8 mouse cellular contexts compared by ENCODE assay signal in genomic region chr11:81534686-81535085, GRCm38 (mm10).
A peak's percentile ranks its signal among the peaks of the same experiment; 100 is the strongest.
DNase-seq lines count a peak whose midpoint lies in the region; ATAC-seq and TF ChIP-seq lines count a peak whose summit lies in the region.

No protein-coding gene starts in this region.

- no peak overlapping the region for H3K4me3 ChIP-seq in forebrain, postnatal 0 days (ENCODE audit: low read depth, low read length)
- H3K4me3 ChIP-seq in forebrain, embryonic 15.5 days = no peak overlapping the region

- WGBS in forebrain, postnatal 0 days = 9% methylated on average over 5 of the region's 5 CpGs
- 12% methylated on average over 5 of the region's 5 CpGs for WGBS in forebrain, embryonic 15.5 days

- peak; percentile 72 for DNase-seq in forebrain, postnatal 0 days
- peak; percentile 30 to 40 for DNase-seq in B cell, adult 2 months
- DNase-seq in c-Kit-negative CD71-positive TER-119-positive erythroid progenitor cells, embryonic 14.5 days (ENCODE audit: low read depth, low spot score) = peak; percentile 4
- DNase-seq in fibroblast of lung, adult 2 months (ENCODE audit: low read depth) = peak; percentile 11
- DNase-seq in kidney, postnatal 36 days = peak; percentile 36 to 75
- peak; percentile 60 for DNase-seq in lung, postnatal 36 days
- DNase-seq in thymus, postnatal 25 days = peak; percentile 7

- no peaks in the 10 kb centered on the region for H3K9me3 ChIP-seq in forebrain, postnatal 0 days (ENCODE audit: low read length)
- H3K9me3 ChIP-seq in forebrain, embryonic 15.5 days = no peaks in the 10 kb centered on the region

- H3K27ac ChIP-seq in forebrain, postnatal 0 days (ENCODE audit: low read depth, low read length) = no peak overlapping the region
- H3K27ac ChIP-seq in forebrain, embryonic 15.5 days (replicated peaks) = no peak overlapping the region

- no peaks in the 10 kb centered on the region for H3K36me3 ChIP-seq in forebrain, postnatal 0 days (ENCODE audit: insufficient read depth)
- no peaks in the 10 kb centered on the region for H3K36me3 ChIP-seq in forebrain, embryonic 15.5 days

- no peak overlapping the region for H3K4me2 ChIP-seq in forebrain, postnatal 0 days (ENCODE audit: low read depth)
- no peak overlapping the region for H3K4me2 ChIP-seq in forebrain, embryonic 15.5 days (replicated peaks)

- no peaks in the 10 kb centered on the region for H3K27me3 ChIP-seq in forebrain, postnatal 0 days (ENCODE audit: insufficient read depth, low read length)
- no peaks in the 10 kb centered on the region for H3K27me3 ChIP-seq in forebrain, embryonic 15.5 days

- TF ChIP-seq CTCF in forebrain, postnatal 0 days (IDR thresholded peaks at IDR 0.05; ENCODE audit: low read depth) = peak; percentile 86

- no peak for ATAC-seq in forebrain, postnatal 0 days
- no peak for ATAC-seq in forebrain, embryonic 15.5 days (replicated peaks)

- H3K4me1 ChIP-seq in forebrain, postnatal 0 days (ENCODE audit: insufficient read depth) = peaks cover 3% of the 10 kb centered on the region; the same call in 1 of the 2 replicates
- peaks cover 15% of the 10 kb centered on the region for H3K4me1 ChIP-seq in forebrain, embryonic 15.5 days

- H3K9ac ChIP-seq in forebrain, postnatal 0 days = no peak overlapping the region
- no peak overlapping the region for H3K9ac ChIP-seq in forebrain, embryonic 15.5 days (replicated peaks)

Comparison
In these comparisons a context has a peak if more than half of its experiments do, and no peak if none do; other contexts are left out.
1. DNase-seq: peak in every context shown above with its lines; median percentile 72 in forebrain, postnatal 0 days; 60 in lung, postnatal 36 days; 56 in kidney, postnatal 36 days; 35 in B cell, adult 2 months; 11 in fibroblast of lung, adult 2 months; 7 in thymus, postnatal 25 days; 4 in c-Kit-negative CD71-positive TER-119-positive erythroid progenitor cells, embryonic 14.5 days.